Mouse (Mus musculus): ENCODE results near the gene Bcorl1. TPM values are rescaled to one million over a fixed set of nuclear protein-coding genes. Genes with fewer than 3 reads are reported as not detected.

Bcorl1 gene
- polyA plus RNA-seq, 1 experiment, result 7.7 TPM

DNA sequence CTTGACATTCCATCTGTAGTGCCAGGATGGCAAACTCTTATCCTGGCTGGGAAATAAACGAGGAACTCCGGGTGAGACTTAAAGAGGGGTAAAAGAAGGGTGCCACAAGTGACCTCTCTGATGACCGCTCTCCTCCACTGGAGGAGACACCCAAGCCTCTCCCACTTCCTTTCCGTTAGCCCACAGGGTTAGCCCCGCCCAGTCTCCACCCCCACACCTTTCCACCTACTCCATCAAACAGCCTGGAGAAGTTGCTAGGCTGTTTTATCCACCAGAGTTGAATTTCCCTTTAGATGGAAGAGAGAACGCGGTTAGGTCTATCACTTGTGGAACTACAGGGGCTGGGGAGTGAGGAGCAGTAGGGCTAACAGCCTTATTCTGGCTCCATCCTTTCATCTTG, 84.1 kb downstream of the Bcorl1 start:
- TF ChIP-seq POLR2A (IDR thresholded peaks at IDR 0.05; ENCODE audit: borderline replicate concordance, insufficient read depth, low read length), result no peak
- no peak for TF ChIP-seq CTCF (IDR thresholded peaks at IDR 0.05; ENCODE audit: borderline replicate concordance, insufficient read depth, low read depth, low read length)
- Histone ChIP-seq H3K4me1 (ENCODE audit: control insufficient read depth, insufficient read depth, low read length) (no peaks in the 10 kb centered on the region), H3K27me3 (ENCODE audit: control insufficient read depth, insufficient read depth, low read length) (no peaks in the 10 kb centered on the region), H3K4me3 (replicated peaks; ENCODE audit: insufficient read depth, low read depth, low read length) (no peak overlapping the region), H3K27ac (ENCODE audit: insufficient read depth, low read length) (no peak overlapping the region)
- no peak for DNase-seq
- 83% methylated on average over 7 of the region's 7 CpGs for WGBS

DNA sequence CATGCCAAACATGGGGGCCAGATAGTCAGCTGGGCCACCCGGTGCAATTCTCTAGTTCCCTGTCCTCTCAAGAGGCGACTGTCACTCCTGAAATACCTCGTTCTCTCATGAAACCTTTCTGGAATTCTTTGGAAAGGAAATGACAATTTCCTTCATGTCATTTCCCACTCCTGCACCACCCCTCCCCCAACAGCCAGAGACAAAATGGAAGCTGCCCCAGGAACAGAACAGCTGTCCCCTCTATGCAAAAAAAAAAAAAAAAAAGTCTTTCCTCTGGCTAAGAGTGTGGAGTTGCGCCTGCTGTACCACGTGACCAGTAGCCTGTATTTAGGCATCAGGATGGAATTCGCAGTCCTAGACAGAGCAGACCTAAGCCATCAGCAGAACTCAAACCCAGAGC, 87.1 kb downstream of the Bcorl1 start:
- no peak for TF ChIP-seq POLR2A (IDR thresholded peaks at IDR 0.05; ENCODE audit: borderline replicate concordance, insufficient read depth, low read length)
- TF ChIP-seq CTCF (IDR thresholded peaks at IDR 0.05; ENCODE audit: borderline replicate concordance, insufficient read depth, low read depth, low read length), result no peak
- 79% methylated on average over 6 of the region's 6 CpGs for WGBS
- Histone ChIP-seq H3K4me1 (ENCODE audit: control insufficient read depth, insufficient read depth, low read length) (no peaks in the 10 kb centered on the region), H3K27me3 (ENCODE audit: control insufficient read depth, insufficient read depth, low read length) (no peaks in the 10 kb centered on the region), H3K27ac (ENCODE audit: insufficient read depth, low read length) (no peak overlapping the region), H3K4me3 (replicated peaks; ENCODE audit: insufficient read depth, low read depth, low read length) (no peak overlapping the region)
- no peak for DNase-seq

DNA sequence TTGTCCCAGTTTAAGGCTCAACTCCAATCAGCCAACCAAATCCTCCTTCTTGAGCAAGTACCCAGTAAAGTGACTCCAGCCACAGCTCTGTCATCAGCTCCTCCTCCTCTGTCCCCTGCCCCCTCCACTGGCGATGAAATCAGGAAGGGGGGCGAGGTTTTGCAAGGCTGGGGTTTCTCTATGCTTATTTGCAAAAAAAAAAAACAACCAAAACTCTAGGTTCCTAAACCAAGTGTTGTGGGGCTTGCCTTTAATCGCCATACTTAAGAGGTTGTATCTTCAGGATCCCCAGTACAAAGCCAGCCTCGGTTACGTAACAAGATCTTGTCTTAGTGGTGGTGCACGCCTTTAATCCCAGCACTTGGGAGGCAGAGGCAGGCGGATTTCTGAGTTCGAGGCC, 87.5 kb downstream of the Bcorl1 start:
- 89% methylated on average over 8 of the region's 8 CpGs for WGBS
- TF ChIP-seq POLR2A (IDR thresholded peaks at IDR 0.05; ENCODE audit: borderline replicate concordance, insufficient read depth, low read length) (no peak), CTCF (IDR thresholded peaks at IDR 0.05; ENCODE audit: borderline replicate concordance, insufficient read depth, low read depth, low read length) (no peak)

DNA sequence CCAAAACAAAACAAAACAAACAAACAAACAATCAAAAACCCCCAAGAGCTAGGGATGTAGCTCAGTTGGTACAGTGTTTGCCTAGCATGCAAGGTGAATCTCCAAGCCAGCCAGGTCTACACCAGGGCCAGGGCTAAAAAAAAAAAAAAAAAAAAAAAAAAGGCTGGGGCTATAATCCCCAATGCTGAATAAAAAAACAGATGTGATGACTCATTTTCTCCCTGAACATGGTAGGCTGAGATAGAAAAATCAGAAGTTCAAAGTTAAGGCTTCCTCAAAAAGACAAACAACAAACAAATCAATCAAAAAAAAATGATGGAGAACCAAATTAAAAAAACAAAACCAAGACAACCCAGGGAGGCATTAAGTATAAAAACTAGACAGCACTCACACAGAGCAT, 87.9 kb downstream of the Bcorl1 start:
- no peak overlapping the region for H3K27ac ChIP-seq (ENCODE audit: insufficient read depth, low read length)
- no peaks in the 10 kb centered on the region for H3K27me3 ChIP-seq (ENCODE audit: control insufficient read depth, insufficient read depth, low read length)
- no peak for DNase-seq
- no peak overlapping the region for H3K4me3 ChIP-seq (replicated peaks; ENCODE audit: insufficient read depth, low read depth, low read length)
- TF ChIP-seq POLR2A (IDR thresholded peaks at IDR 0.05; ENCODE audit: borderline replicate concordance, insufficient read depth, low read length) (no peak), CTCF (IDR thresholded peaks at IDR 0.05; ENCODE audit: borderline replicate concordance, insufficient read depth, low read depth, low read length) (no peak)
- H3K4me1 ChIP-seq (ENCODE audit: control insufficient read depth, insufficient read depth, low read length), result no peaks in the 10 kb centered on the region; the same call in 1 of the 2 replicates

More for the DNA sequence above, 87.5 kb downstream of the Bcorl1 start:
- H3K27ac ChIP-seq (ENCODE audit: insufficient read depth, low read length), result no peak overlapping the region
- H3K27me3 ChIP-seq (ENCODE audit: control insufficient read depth, insufficient read depth, low read length), result no peaks in the 10 kb centered on the region
- no peaks in the 10 kb centered on the region; the same call in 1 of the 2 replicates for H3K4me1 ChIP-seq (ENCODE audit: control insufficient read depth, insufficient read depth, low read length)
- no peak for DNase-seq
- H3K4me3 ChIP-seq (replicated peaks; ENCODE audit: insufficient read depth, low read depth, low read length), result no peak overlapping the region

DNA sequence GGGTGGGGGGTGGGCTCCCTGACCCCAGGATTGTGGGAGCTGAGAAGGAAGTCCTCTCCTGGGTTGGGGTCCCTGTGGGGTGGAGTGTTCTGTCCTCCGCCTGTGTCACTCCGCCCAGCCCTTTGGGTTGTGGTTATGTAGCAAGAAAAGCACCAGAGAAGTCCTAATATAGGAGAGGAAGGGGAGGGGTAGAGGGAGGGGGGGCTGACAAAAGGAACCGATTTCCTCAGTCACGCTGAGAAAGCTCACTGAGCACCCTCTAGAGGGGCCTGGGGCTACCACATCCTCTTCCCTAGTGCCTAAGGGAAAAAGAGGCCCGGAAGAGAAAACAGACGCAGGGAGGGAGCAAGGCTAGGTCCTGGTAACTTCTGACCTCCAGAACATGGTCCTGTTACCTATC, 88.4 kb downstream of the Bcorl1 start:
- no peak overlapping the region for H3K27ac ChIP-seq (ENCODE audit: insufficient read depth, low read length)
- H3K27me3 ChIP-seq (ENCODE audit: control insufficient read depth, insufficient read depth, low read length), result no peaks in the 10 kb centered on the region
- DNase-seq, result no peak
- no peak overlapping the region for H3K4me3 ChIP-seq (replicated peaks; ENCODE audit: insufficient read depth, low read depth, low read length)
- TF ChIP-seq POLR2A (IDR thresholded peaks at IDR 0.05; ENCODE audit: borderline replicate concordance, insufficient read depth, low read length), result no peak
- no peak for TF ChIP-seq CTCF (IDR thresholded peaks at IDR 0.05; ENCODE audit: borderline replicate concordance, insufficient read depth, low read depth, low read length)
- WGBS, result 60% methylated on average over 6 of the region's 6 CpGs
- H3K4me1 ChIP-seq (ENCODE audit: control insufficient read depth, insufficient read depth, low read length), result no peaks in the 10 kb centered on the region; the same call in 1 of the 2 replicates

DNA sequence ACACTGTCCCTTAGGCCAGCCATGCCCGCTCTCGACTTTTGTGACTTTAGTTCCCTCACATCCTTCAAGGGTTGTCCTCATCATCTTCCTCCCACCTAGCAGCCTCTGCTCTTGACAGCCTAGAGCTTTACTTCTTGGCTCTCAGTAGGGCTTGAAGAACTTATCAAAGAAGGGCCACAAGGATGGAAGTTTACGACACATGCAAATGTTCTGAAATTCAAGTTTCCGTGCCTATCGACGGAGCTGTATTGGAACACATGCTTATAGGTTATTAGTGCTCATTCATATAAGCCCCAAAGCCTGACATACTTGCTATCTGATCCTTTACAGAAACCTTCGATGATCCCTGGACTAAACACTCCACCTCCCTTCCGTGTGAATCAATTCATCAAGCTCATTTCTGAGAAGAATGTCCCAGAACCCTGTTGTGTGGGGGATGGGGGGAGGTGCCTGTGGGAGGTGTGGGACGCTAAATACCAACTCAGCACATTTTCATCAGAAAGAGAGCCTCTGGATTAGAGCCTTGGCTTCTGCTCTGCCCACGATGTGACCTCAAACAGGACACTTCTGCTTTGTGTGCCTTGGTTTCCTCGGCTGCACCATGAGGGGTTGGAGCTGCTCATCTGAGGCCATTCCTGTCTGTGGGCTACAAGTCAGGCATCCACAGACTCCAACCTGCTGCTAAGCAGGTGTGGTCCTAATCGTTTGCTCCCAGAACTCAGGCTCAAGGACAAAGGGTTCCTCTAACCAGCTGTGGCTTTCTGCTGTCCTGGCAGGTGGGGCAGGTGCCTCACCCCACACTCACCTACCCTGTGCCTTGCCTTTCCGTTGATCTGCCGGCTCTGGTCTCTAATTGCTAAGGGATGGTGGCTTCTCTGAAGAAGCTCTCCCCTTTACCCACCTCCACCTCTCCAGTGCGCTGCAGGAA, 91.7 kb downstream of the Bcorl1 start:
- DNase-seq, result no peak
- no peak overlapping the region for H3K4me3 ChIP-seq (replicated peaks; ENCODE audit: insufficient read depth, low read depth, low read length)
- no peaks in the 10 kb centered on the region; the same call in 1 of the 2 replicates for H3K4me1 ChIP-seq (ENCODE audit: control insufficient read depth, insufficient read depth, low read length)
- 74% methylated on average over 15 of the region's 15 CpGs for WGBS
- H3K27ac ChIP-seq (ENCODE audit: insufficient read depth, low read length), result no peak overlapping the region
- H3K27me3 ChIP-seq (ENCODE audit: control insufficient read depth, insufficient read depth, low read length), result no peaks in the 10 kb centered on the region
- TF ChIP-seq POLR2A (IDR thresholded peaks at IDR 0.05; ENCODE audit: borderline replicate concordance, insufficient read depth, low read length) (no peak), CTCF (IDR thresholded peaks at IDR 0.05; ENCODE audit: borderline replicate concordance, insufficient read depth, low read depth, low read length) (no peak)

DNA sequence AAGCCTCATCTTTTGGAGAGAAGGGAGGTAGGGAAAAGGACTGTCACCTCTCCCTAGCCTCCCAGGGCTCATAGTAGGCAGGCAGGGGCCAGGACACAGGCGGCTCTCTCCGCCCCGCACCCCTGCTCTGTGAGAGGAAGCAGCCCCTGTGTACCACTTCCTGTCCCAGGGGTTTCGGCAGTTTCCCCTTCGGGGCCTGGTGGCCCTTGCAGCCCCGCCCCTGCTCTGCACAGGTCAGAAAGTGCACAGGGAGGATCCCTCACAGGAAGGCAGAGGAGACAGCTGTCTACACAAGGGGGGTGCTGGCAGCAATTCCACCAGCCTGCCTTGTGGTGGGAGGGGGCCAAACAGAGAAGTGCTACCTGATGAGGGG, 92.4 kb downstream of the Bcorl1 start:
- WGBS, result 39% methylated on average over 6 of the region's 6 CpGs
- no peak for TF ChIP-seq CTCF (IDR thresholded peaks at IDR 0.05; ENCODE audit: borderline replicate concordance, insufficient read depth, low read depth, low read length)
- TF ChIP-seq POLR2A (IDR thresholded peaks at IDR 0.05; ENCODE audit: borderline replicate concordance, insufficient read depth, low read length), result no peak
- no peaks in the 10 kb centered on the region; the same call in 1 of the 2 replicates for H3K4me1 ChIP-seq (ENCODE audit: control insufficient read depth, insufficient read depth, low read length)
- no peaks in the 10 kb centered on the region for H3K27me3 ChIP-seq (ENCODE audit: control insufficient read depth, insufficient read depth, low read length)
- H3K4me3 ChIP-seq (replicated peaks; ENCODE audit: insufficient read depth, low read depth, low read length), result no peak overlapping the region
- no peak overlapping the region for H3K27ac ChIP-seq (ENCODE audit: insufficient read depth, low read length)
- no peak for DNase-seq

DNA sequence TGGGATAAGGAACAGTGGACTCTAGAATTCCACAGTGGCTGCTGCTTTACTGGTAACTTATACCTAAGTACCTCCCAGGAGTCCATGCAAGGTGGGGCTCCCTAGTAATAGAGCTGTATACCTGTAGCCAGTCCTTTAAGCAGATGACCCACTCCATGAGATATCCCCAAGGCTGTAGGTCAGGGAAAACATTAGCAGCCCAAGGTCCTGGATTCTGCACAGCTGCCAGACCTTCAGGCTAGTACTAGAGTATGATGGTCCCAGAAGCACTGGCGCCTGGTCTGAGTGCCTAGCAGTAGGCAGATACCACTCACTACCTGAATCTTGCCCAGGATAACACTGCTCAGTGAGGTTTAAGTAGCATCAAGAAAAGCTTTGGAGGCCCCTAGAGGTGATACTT, 93.1 kb downstream of the Bcorl1 start:
- no peak for DNase-seq
- TF ChIP-seq POLR2A (IDR thresholded peaks at IDR 0.05; ENCODE audit: borderline replicate concordance, insufficient read depth, low read length) (no peak), CTCF (IDR thresholded peaks at IDR 0.05; ENCODE audit: borderline replicate concordance, insufficient read depth, low read depth, low read length) (no peak)
- no peak overlapping the region for H3K4me3 ChIP-seq (replicated peaks; ENCODE audit: insufficient read depth, low read depth, low read length)
- no peak overlapping the region for H3K27ac ChIP-seq (ENCODE audit: insufficient read depth, low read length)
- no peaks in the 10 kb centered on the region for H3K27me3 ChIP-seq (ENCODE audit: control insufficient read depth, insufficient read depth, low read length)
- H3K4me1 ChIP-seq (ENCODE audit: control insufficient read depth, insufficient read depth, low read length), result no peaks in the 10 kb centered on the region; the same call in 1 of the 2 replicates
- WGBS, result 100% methylated on average over 1 of the region's 1 CpGs
